In the genomic region with DNA sequence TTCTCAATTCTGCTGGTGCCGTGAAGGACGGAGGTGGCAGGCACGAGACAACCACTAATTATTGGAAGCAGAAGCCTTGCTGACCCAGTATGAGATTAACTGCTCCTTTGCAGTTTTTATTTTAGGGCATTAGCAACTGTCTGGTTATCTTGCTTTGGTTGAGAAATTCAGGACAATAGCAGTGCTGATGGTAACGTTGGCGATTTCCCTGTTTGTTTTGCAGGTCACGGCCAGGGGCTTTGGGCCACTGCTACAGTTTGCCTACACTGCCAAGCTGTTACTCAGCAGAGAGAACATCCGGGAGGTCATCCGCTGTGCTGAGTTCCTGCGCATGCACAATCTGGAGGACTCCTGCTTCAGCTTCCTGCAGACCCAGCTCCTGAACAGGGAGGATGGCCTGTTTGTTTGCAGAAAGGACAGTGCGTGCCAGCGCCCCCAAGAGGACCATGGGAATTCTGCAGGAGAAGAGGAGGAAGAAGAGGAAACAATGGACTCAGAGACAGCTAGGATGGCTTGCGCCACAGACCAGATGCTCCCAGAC, we compare ENCODE assay signal across 8 mouse cellular contexts. TPM values are rescaled to one million over a fixed set of nuclear protein-coding genes. Genes with fewer than 3 reads are reported as not detected.
DNase-seq lines count a peak whose midpoint lies in the region; ATAC-seq lines count a peak whose summit lies in the region.

No protein-coding gene starts in this region.

- no peak overlapping the region for H3K9ac ChIP-seq in heart, embryonic 12.5 days
- H3K9ac ChIP-seq in kidney, embryonic 14.5 days (ENCODE audit: low read depth, low read length): no peak overlapping the region
- no peak overlapping the region for H3K9ac ChIP-seq in liver, embryonic 16.5 days (ENCODE audit: low read depth, low read length)
- peak overlapping the region; percentile 2; the same call in 1 of the 2 replicates for H3K9ac ChIP-seq in neural tube, embryonic 14.5 days (replicated peaks; ENCODE audit: low read depth, low read length)

- 45% methylated on average over 12 of the region's 12 CpGs for WGBS in embryonic facial prominence, embryonic 10.5 days
- WGBS in heart, embryonic 12.5 days: 52% methylated on average over 12 of the region's 12 CpGs
- 54% methylated on average over 12 of the region's 12 CpGs for WGBS in kidney, embryonic 14.5 days
- 45% methylated on average over 12 of the region's 12 CpGs for WGBS in liver, embryonic 16.5 days (ENCODE audit: insufficient replicate concordance)
- WGBS in neural tube, embryonic 14.5 days: 40% methylated on average over 12 of the region's 12 CpGs

- peak overlapping the region; percentile 66 for H3K27ac ChIP-seq in embryonic facial prominence, embryonic 10.5 days (replicated peaks)
- H3K27ac ChIP-seq in heart, embryonic 12.5 days (ENCODE audit: poor library complexity, severe bottlenecking): 0 out of 2 replicates have a peak overlapping the region, but pooled peaks have one; percentile 2
- peak overlapping the region; percentile 24; the same call in 1 of the 2 replicates for H3K27ac ChIP-seq in kidney, embryonic 14.5 days (ENCODE audit: low read depth, low read length)
- peak overlapping the region; percentile 2; the same call in 1 of the 2 replicates for H3K27ac ChIP-seq in liver, embryonic 16.5 days (ENCODE audit: low read length)
- H3K27ac ChIP-seq in neural tube, embryonic 14.5 days (ENCODE audit: low read depth, low read length): peak overlapping the region; percentile 78

- no peaks in the 10 kb centered on the region for H3K9me3 ChIP-seq in embryonic facial prominence, embryonic 10.5 days
- no peaks in the 10 kb centered on the region for H3K9me3 ChIP-seq in heart, embryonic 12.5 days (replicated peaks)
- no peaks in the 10 kb centered on the region for H3K9me3 ChIP-seq in kidney, embryonic 14.5 days (ENCODE audit: control insufficient read depth, low read length)
- no peaks in the 10 kb centered on the region for H3K9me3 ChIP-seq in liver, embryonic 16.5 days (replicated peaks; ENCODE audit: control insufficient read depth, low read length)
- no peaks in the 10 kb centered on the region for H3K9me3 ChIP-seq in neural tube, embryonic 14.5 days (ENCODE audit: control insufficient read depth, low read length)

- H3K27me3 ChIP-seq in embryonic facial prominence, embryonic 10.5 days (replicated peaks; ENCODE audit: low read depth, poor library complexity, severe bottlenecking): no peaks in the 10 kb centered on the region
- no peaks in the 10 kb centered on the region for H3K27me3 ChIP-seq in heart, embryonic 12.5 days (replicated peaks)
- H3K27me3 ChIP-seq in kidney, embryonic 14.5 days (ENCODE audit: control insufficient read depth, insufficient read depth, low read length): no peaks in the 10 kb centered on the region
- H3K27me3 ChIP-seq in liver, embryonic 16.5 days (ENCODE audit: control insufficient read depth, insufficient read depth, low read depth, low read length): no peaks in the 10 kb centered on the region
- H3K27me3 ChIP-seq in neural tube, embryonic 14.5 days (ENCODE audit: control insufficient read depth, insufficient read depth, low read length): no peaks in the 10 kb centered on the region

- peaks cover 57% of the 10 kb centered on the region for H3K36me3 ChIP-seq in embryonic facial prominence, embryonic 10.5 days (replicated peaks)
- H3K36me3 ChIP-seq in heart, embryonic 12.5 days: peaks cover 35% of the 10 kb centered on the region
- peaks cover 11% of the 10 kb centered on the region; the same call in 1 of the 2 replicates for H3K36me3 ChIP-seq in kidney, embryonic 14.5 days (ENCODE audit: control insufficient read depth, insufficient read depth, low read length)
- H3K36me3 ChIP-seq in liver, embryonic 16.5 days (ENCODE audit: control insufficient read depth, insufficient read depth): no peaks in the 10 kb centered on the region
- H3K36me3 ChIP-seq in neural tube, embryonic 14.5 days (ENCODE audit: control insufficient read depth, insufficient read depth, low read length): peaks cover 14% of the 10 kb centered on the region

- peak; percentile 60; the same call in 1 of the 2 replicates for ATAC-seq in heart, embryonic 12.5 days (ENCODE audit: insufficient number of reproducible peaks, low FRiP score)
- peak; percentile 43; the same call in 1 of the 2 replicates for ATAC-seq in kidney, embryonic 14.5 days (ENCODE audit: low FRiP score, low TSS enrichment)
- peak; percentile 73 for ATAC-seq in liver, embryonic 16.5 days (ENCODE audit: low read depth)
- ATAC-seq in neural tube, embryonic 14.5 days (ENCODE audit: low read depth): peak; percentile 63; the same call in 1 of the 2 replicates
- no peak for ATAC-seq in activated CD4-positive, CD25-positive, alpha-beta regulatory T cell, adult 4 months

- DNase-seq in spleen, adult 18-20 months: peak; percentile 16 to 27
- DNase-seq in spleen, adult 12 weeks (ENCODE audit: low spot score): no peak
- peak; percentile 42 for DNase-seq in embryonic facial prominence, embryonic 10.5 days (ENCODE audit: low spot score)

- no peak overlapping the region for H3K4me2 ChIP-seq in heart, embryonic 12.5 days
- H3K4me2 ChIP-seq in kidney, embryonic 14.5 days (replicated peaks; ENCODE audit: low read depth, low read length): no peak overlapping the region
- H3K4me2 ChIP-seq in liver, embryonic 16.5 days (ENCODE audit: low read depth, low read length): no peak overlapping the region
- H3K4me2 ChIP-seq in neural tube, embryonic 14.5 days (ENCODE audit: low read depth, low read length): 0 out of 2 replicates have a peak overlapping the region, but pooled peaks have one; percentile 4

- peaks cover 31% of the 10 kb centered on the region for H3K4me1 ChIP-seq in embryonic facial prominence, embryonic 10.5 days
- H3K4me1 ChIP-seq in heart, embryonic 12.5 days (replicated peaks): peaks cover 20% of the 10 kb centered on the region
- H3K4me1 ChIP-seq in kidney, embryonic 14.5 days (ENCODE audit: control insufficient read depth, insufficient read depth, low read length): no peaks in the 10 kb centered on the region; the same call in 1 of the 2 replicates
- peaks cover 9% of the 10 kb centered on the region; the same call in 1 of the 2 replicates for H3K4me1 ChIP-seq in liver, embryonic 16.5 days (ENCODE audit: control insufficient read depth, low read depth, low read length)
- peaks cover 16% of the 10 kb centered on the region for H3K4me1 ChIP-seq in neural tube, embryonic 14.5 days (ENCODE audit: control insufficient read depth, insufficient read depth, low read length)

- H3K4me3 ChIP-seq in embryonic facial prominence, embryonic 10.5 days: no peak overlapping the region
- H3K4me3 ChIP-seq in heart, embryonic 12.5 days: no peak overlapping the region
- H3K4me3 ChIP-seq in kidney, embryonic 14.5 days (ENCODE audit: low read length): no peak overlapping the region
- H3K4me3 ChIP-seq in liver, embryonic 16.5 days (ENCODE audit: low read depth, low read length): no peak overlapping the region
- no peak overlapping the region for H3K4me3 ChIP-seq in neural tube, embryonic 14.5 days (ENCODE audit: low read depth, low read length)

RNA-seq across cellular contexts. Expression of a gene that starts 40.9 kb away (rescaled TPM):
- 0.07 and 0.16 TPM in 2 replicates for polyA plus RNA-seq in embryonic facial prominence, embryonic 10.5 days (2016; fragmentation: Nextera tagmentation; extraction: Ambion mirVana)
- polyA plus RNA-seq in heart, embryonic 12.5 days (2016; fragmentation: Nextera tagmentation; extraction: Ambion mirVana): not detected in 2 replicates
- not detected in 2 replicates for polyA plus RNA-seq in kidney, embryonic 14.5 days (2014; fragmentation: Nextera tagmentation; extraction: Ambion mirVana)
- not detected in 2 replicates for polyA plus RNA-seq in liver, embryonic 16.5 days (2015; fragmentation: Nextera tagmentation; extraction: Ambion mirVana)
- polyA plus RNA-seq in neural tube, embryonic 14.5 days (2014; fragmentation: Nextera tagmentation; extraction: Ambion mirVana): not detected in 2 replicates
- not detected for polyA plus RNA-seq in activated CD4-positive, CD25-positive, alpha-beta regulatory T cell, adult 4 months (2017; shearing (Covaris generic))

RNA-seq across cellular contexts. Expression of a gene that starts 53.6 kb away (rescaled TPM):
- 76.8 TPM in 2 replicates for polyA plus RNA-seq in embryonic facial prominence, embryonic 10.5 days (2016; fragmentation: Nextera tagmentation; extraction: Ambion mirVana)
- 31.5 and 39.5 TPM in 2 replicates for polyA plus RNA-seq in heart, embryonic 12.5 days (2016; fragmentation: Nextera tagmentation; extraction: Ambion mirVana)
- 41.7 and 60.9 TPM in 2 replicates for polyA plus RNA-seq in kidney, embryonic 14.5 days (2014; fragmentation: Nextera tagmentation; extraction: Ambion mirVana)
- polyA plus RNA-seq in liver, embryonic 16.5 days (2015; fragmentation: Nextera tagmentation; extraction: Ambion mirVana): 20.8 and 23.7 TPM in 2 replicates
- polyA plus RNA-seq in neural tube, embryonic 14.5 days (2014; fragmentation: Nextera tagmentation; extraction: Ambion mirVana): 37.2 and 39.2 TPM in 2 replicates
- polyA plus RNA-seq in activated CD4-positive, CD25-positive, alpha-beta regulatory T cell, adult 4 months (2017; shearing (Covaris generic)): 10 to 100 TPM; 33.8 to 43.7 TPM

Comparison
In these comparisons a context has a peak if more than half of its experiments do, and no peak if none do; other contexts are left out.
1. H3K27ac ChIP-seq: peak in every context shown above with its lines; median percentile 78 in neural tube, embryonic 14.5 days; 66 in embryonic facial prominence, embryonic 10.5 days; 24 in kidney, embryonic 14.5 days; 2 in heart, embryonic 12.5 days; 2 in liver, embryonic 16.5 days.